Mouse (Mus musculus) cerebellum, adult 18-20 months (tissue): ENCODE data around the gene Ppp1r16b.
"Not testable (repeated sequence)": the region's sequence is repeated elsewhere in the genome, so short reads cannot be mapped to it uniquely, and the experiment has no call there.

Experiments
- DNase-seq, 2 experiments: peaks; one replicate each; pipeline ENCODE4 v3.0.0; 2021

Ppp1r16b gene

DNA sequence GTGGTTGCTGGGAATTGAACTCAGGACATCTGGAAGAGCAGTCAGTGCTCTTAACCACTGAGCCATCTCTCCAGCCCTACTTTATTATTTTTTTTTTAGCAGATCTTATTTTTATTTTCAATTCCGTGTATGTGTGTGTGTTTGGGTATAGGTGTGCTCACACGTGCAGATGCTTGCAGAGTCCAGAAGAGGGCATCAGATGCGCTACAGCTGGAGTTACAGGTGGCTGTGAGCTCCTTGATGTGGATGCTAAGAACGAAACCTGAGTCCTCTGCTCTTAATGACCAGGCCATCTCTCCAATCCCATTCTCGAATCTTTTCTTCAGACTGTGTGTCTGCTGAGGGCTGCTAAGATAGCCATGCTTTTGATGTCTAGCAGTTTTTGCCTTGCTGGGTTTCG is 61.1 kb downstream of the Ppp1r16b start:
- no peak for DNase-seq

DNA sequence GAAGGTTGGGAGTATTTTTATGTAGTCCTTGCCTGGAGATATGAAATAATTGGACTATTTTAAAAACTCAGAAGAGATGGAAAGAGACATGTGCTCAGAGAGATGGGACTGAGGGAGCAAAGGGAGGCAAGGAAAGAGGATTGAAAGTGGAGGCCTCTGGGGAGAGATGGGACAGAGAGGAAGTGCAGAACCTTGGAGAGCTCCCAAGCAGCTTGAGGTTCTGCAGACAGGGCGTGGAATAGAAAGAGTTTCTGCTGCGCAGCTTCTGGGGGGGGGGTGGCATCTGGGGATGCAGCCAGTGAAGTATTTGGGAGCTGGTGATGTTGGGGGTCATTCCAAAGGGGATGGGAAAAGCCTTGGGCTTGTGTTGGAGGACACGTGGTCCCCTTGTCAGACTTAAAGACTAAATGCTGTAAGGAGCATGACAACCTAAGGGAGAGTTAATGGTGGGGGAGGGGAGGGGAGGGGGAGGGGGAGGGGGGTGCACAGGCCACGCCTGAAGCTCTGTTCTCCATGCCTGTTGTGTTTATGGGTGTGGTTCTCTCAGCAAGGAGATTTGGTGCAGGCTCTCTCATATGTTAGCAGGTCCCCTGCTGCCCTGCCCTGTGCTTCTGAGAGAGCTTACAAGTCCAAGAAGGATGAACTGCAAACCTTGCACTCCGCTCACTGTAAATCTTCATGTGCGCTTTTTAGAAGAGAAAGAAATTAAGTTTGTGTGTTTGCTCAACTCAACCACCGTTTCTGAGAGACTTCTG is 63.0 kb downstream of the Ppp1r16b start:
- DNase-seq = no peak

DNA sequence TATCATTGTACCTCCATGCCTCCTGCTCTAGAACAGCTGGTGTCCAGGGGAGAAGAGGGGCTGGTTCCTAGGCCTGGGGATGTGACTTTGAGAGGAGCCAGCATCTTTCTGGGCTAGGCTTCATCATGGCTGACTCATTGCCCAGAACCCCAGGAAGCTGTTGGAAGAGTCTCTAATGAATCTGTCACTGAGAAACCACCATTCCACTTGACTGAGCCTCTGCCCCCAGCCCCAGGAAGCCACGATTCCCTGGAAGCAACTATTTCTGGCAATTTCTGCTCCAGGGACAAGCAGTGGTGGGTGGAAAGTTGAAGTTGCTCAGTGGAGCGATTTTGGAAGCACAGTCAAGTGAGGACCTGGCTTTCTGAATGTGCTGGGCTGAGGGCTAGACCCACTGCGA is 65.7 kb downstream of the Ppp1r16b start:
- DNase-seq = no peak

DNA sequence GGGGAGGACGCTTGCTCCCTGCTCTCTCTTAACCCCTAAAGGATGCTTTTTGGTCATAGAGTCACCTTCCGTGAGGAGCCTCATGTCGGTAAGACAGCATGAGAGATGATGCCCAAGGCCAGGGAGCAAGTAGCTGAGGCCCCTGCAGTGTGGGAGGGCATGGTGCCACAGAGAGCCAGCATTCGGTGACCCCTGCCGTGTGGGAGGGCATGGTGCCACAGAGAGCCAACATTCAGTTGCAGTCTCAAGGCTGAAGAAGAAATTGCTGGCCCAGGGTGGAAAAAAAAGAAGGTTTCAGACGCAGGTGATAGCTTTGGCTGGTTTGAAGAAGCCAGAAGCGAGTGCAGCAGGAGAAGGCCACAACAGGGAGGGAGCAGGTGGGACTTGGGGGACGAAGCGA is 67.3 kb downstream of the Ppp1r16b start:
- DNase-seq = no peak

DNA sequence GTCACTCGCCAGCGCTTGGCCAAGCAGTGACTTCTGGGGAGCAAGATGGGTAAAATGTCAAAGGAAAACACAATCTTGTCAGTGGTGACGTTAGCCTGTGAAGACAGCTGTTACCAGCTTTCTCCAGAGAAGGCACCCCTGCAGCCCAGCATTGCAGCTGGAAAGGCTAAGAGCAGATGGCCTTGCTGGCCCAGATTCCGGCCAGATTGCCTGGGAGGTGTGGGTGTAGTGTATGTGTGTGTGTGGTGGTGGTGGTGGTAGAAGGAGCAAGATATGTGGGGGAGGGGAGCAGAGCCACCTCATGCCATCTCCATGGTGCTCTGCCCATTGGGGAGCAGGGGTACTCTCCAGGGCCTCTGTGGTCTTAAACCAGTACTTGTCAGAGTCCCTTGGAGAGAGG is 67.9 kb downstream of the Ppp1r16b start:
- DNase-seq = no peak

DNA sequence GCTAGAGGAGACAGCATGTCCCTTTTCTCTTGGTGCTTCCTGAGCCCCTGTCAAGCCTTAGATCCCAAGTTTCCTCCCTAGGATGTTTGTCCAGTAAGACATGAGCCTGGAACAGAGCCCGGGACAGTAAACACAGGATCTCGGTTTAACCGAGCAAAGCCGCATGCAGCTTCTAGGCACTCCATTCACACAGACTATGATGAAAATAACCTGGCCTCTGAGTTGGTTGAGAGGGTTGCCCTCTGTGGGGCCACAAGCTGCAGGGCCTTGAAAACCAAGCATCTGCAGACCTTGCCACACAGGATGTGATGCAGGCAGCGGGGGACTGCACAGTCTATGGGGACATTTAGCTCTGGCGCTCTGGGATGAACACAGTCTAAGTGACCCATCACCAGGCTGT is 68.7 kb downstream of the Ppp1r16b start:
- no peak for DNase-seq

DNA sequence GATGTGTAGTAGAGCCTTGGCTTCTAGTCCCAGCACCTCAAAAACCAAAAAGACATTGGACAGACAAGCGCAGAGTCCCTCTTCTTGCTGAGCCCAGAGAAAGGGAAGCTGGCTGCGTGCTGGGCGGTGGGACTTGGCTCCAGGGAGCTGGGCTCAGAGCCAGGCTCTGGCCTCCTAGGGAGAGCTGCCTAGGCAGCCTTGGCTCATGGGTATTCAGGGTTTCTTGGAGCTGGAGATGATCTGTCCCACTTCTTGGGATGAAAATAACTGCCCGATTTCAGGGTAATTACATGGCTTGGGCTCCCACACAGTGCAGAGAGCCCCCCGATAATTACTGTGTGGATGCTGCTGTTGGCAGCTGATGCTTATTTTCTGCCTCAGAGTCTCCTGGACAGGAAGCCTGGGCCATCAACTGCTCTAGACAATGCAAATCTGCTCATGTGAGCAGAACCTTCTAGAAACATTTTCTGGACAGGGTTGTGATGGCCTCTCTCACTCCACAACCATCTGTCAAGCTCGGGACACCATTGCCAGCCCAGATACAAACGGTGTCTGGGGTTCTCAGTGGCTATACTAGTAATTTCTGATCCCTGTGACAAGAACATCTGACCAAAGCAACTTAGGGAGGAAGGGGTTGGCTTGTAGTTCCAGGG is 69.4 kb downstream of the Ppp1r16b start:
- DNase-seq = no peak

DNA sequence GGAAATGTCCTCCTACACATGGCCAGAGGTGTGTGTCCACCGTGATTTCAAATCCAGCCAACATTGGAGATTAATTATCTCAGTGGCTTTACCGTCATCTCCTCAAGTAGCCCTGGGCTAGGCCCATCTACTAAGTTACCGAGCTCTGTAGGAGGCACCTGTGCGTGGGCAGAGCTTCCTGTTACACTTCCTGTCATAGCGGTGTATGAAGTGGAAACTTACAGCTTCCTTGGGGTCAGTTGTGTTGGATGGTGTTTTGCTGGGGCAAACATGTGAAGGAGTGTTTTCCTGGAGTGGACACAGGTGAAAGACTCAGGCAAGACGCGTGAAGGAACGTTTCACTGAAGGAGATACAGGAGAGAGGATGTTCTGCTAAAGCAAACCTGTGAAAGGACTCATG is 70.1 kb downstream of the Ppp1r16b start:
- no peak for DNase-seq

DNA sequence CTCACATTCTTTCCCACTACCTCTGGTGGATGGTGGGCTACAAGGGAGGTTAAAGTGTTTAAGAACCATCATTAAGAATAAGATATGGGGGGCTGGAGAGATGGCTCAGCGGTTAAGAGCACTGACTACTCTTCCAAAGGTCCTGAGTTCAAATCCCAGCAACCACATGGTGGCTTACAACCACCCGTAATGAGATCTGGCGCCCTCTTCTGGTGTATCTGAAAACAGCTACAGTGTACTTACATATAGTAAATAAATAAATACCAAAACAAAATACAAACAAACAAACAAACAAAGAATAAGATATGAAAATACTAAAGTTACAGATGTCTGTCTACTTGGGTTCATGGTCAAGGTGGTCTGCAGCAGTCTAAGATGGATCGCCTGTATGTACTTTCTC is 71.0 kb downstream of the Ppp1r16b start:
- not testable (repeated sequence) for DNase-seq

DNA sequence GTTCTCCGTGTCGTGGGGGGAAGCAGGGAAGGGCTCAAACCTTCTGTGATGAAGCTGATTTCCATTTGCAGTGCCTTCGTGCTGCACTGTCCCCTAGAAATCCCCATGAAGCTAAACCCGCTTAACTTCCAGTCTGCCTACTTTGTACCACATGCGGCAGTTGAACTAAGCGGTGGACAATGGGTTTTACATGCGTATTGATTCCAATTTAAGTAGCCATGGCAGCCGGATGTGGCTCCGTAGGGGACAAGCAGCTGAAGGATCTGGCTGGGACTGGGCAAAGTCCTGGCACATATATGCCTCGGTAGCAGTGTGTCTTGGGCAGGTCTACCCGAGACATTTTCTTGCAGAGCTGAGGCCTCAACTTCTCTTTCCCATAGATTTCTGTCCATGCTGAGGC is 73.4 kb downstream of the Ppp1r16b start:
- DNase-seq = no peak

DNA sequence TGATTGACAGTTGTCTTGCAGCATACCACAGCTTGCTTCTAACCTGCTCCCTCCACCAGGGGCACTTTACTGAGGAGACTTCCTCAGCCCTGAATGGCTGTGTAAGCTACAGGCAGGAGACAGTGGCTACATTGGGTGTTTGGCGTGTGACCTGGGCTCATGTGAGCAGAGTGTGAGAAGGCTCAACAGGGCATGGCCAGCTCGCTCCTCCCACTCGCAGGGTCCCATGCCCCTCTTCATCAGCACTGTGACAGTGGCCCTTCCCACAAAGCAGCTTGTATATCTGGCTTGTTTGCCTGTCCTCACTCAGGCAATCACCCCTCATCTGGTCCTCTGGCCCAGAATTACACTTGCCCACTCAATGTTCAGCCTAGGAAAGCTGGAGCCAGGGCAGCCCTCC is 73.9 kb downstream of the Ppp1r16b start:
- no peak for DNase-seq

DNA sequence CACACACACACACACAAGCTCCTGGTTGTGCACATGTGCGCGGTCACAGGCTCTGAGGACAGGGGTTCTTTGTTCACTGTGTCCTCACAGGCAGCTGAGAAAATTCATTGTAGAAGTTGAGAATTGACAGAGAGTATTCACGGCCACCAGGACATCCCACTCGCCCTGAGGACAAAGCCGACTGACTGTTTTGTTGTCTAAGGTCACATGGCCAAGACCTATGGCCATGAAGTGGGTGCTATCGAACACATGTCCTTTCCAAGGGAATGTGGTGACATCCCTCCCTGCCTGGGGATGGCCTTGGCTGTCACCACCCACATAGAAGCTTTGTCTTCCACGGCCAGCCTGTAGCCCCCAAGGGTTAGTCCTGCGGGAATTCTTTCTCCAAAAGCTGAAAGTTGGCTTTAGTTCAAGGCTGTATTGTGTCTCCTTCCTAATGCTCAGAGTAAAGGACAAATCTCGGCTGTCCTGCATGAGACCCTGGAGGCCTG is 75.9 kb downstream of the Ppp1r16b start:
- DNase-seq = no peak

DNA sequence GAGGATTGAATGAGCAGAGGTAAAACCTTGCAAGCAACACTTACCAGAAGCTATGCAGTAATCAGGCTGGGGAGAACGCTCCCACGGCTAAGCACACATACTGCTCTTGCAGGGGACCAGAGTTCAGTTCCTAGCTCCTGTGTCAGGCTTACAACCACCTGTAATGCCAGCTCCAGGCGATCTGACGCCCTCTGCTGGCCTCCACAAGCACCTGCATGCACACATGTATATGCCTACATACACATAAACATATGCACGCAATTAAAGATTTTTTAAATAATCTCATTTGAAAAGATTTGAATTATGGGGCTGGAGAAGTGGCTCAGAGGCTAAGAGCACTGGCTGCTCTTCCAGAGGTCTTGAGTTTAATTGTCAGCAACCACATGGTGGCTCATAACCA is 77.2 kb downstream of the Ppp1r16b start:
- no peak for DNase-seq

DNA sequence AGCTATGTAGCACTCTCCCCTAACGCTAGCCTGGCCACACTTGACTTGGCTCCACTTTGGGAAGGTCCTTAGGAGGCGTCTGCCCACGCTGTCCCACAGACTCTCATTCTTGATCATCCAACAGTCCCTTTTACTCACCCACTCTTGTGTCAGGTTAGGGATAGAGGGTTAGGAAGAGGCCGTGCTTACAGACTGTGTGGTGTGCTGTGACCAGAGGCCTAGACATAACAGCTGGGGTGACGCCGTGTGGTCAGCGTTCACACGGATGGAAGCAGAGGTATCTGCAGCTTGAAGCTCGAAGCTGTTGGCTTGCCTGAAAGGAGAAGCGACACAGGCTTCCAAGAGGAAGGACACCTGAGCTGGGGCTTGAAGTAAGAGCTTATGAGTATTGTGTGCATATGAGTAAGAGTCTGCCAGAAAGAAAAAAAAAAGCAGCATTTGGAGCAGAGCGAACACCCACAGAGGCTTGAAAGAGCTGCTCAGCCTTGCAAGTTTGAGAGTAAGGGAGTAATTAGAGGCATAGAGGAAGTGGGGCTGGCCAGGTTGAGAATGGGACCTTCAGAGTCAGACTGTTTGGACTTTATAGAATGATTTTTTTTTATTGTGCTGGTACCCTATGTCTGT is 78.4 kb downstream of the Ppp1r16b start:
- DNase-seq = no peak

DNA sequence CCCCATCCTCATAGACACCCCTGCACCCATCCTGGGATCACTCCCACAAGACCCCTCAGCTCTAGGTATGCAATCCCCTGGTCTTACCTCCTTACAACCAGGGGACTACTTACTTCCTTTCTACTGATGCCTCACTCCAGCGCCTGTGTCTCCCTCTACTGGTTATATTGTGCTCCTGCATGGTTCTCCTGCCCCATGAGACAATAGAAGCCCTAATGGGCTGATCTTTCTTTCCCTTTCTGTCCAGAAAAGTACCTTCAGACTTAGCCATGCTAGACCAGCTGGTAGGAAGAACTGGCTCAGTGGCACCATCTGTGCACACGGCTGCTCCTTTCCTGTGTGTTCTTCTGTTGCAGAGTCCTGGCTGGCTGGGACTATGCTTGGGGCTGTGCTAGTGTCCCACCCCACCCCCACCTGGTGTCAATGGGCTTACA is 79.9 kb downstream of the Ppp1r16b start:
- no peak for DNase-seq

DNA sequence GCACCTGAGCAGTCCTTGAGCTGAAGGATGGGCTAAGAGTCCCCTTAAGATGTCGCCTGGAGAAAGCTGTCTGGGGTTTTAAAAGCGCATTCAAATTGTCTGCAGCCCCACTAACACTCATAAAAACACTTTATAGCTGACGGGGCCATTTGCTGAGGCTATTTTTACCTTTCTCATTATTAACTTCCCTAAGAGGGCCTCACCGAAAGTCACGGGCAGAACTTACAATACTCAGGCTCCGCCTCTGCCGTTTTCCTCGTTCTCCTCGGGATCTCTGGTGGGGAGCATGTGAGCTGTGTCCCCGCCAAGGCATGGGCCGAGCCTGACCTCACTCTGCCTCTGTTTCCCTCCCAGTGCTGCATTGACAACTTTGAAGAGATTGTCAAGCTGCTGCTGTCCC is 81.0 kb downstream of the Ppp1r16b start:
- no peak for DNase-seq

DNA sequence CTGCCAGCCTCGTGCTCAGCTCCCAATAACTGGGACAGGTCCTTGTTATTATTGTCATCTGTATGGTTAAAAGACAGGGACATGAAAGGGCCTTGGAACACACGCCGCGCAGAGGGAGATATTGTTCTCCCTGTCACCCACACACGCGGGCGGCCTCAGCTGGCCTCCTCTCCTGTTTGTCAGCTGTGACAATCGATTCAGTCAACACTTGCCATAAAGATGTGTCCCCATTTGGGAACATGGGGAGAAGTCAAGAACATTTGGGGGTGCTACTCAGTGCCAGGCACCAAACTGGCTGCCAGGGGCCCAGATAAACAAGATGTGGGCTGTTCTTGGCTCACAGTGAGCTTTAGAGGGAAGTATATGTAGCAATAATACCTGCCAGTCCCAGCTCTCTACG is 84.2 kb downstream of the Ppp1r16b start:
- DNase-seq = no peak

DNA sequence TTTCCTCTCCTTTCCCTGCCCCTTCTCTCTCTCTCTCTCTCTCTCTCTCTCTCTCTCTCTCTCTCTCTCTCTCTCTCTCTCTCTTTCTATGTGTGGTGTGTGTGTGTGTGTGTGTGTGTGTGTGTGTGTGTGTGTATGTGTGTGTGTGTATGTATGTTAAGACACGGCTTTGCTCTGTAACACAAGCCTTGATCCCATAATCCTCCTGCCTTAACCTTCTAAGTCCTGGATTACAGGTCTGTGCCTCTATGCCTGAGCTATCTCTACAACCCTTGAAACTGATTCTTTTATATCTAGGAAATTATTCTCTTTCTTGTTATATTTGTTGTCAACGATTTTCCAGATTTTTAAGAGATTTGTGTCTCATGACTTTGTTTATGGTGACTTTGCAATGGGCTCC is 95.0 kb downstream of the Ppp1r16b start:
- no peak for DNase-seq

DNA sequence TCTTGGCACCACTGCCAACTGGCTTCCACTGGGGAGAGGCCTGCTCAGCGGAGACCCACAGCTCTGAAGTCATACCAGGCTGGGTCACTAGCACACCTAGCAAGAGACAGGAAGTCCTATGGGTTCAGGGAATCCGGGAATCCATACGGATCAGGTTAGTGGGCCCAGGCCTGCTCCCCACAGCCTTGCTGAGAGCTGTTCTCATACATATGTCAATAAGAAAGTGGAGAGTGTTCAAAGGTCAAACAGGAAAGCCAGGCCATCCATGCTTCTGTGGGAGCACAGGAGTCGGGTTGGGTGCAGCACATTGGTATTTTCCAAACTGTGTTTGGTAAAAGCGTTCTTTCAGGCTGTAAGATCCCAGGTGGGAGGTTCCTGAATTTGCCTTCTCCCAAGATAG is 97.1 kb downstream of the Ppp1r16b start:
- DNase-seq = no peak

DNA sequence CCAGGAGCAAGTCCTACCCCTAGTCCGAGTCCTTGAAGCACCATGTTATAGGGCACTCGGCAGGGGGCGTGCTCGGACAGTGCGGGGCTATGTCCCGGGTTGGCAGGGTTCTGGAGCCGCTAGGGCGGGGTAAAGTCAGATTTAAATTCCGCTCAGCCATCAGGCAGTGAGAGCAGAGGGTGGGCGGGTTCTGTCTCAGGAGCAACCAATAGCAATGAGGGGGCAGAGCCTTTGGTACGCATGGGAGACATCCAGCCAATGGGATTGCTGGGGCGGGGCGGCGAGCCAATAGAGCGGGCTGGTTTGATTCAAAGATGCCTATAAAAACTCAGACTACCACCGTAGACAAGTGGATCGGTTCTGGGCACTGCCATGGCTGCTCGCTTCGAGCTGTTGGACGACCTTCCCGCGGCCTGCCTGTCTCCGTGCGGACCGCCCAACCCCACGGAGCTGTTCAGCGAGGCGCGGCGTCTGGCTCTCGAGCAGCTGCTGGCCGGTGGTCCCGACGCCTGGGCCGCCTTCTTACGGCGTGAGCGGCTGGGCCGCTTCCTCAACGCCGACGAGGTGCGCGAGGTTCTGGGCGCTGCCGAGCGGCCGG is 102.6 kb downstream of the Ppp1r16b start, which contains the start of gene Fam83d:
TSS of gene Fam83d (plus strand) at position 352 of the 598 bp plus-strand sequence.
- DNase-seq = peak; percentile 66 to 76

DNA sequence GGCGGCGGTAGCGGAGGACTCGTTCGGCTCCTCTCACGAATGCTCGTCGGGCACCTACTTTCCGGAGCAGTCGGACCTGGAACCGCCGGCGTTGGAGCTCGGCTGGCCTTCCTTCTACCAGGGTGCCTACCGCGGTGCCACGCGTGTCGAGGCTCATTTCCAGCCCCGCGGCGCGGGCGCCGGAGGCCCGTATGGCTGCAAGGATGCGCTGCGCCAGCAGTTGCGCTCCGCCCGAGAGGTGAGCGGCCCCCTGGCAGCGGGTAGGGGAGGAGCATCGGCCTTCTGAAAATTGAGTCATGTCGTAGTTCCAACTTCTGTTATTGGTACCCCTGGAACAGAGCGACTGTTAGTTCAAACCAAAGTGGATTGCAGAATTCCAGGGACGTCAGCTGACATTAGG is 103.2 kb downstream of the Ppp1r16b start:
- DNase-seq = peak in 1 of 2 experiments; percentile 20

DNA sequence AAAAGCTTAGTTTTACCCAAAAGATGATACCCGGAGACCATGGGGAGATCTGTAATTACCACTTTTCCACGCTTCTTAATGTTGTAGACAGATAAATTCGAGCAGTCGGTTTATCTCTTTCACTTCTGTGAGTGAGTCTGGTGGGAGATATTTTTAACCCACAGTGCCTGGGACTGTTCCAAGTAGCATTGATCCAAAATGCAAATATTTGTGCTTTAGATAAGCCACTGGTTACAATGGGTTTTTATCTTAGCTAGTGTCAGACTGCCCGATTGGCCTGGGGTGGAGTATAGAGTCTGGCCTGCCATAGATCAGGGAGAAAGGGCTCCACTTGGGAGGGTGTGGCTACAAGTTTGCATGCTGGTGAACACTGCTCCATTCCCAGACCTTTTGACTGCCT is 103.6 kb downstream of the Ppp1r16b start:
- DNase-seq = no peak

DNA sequence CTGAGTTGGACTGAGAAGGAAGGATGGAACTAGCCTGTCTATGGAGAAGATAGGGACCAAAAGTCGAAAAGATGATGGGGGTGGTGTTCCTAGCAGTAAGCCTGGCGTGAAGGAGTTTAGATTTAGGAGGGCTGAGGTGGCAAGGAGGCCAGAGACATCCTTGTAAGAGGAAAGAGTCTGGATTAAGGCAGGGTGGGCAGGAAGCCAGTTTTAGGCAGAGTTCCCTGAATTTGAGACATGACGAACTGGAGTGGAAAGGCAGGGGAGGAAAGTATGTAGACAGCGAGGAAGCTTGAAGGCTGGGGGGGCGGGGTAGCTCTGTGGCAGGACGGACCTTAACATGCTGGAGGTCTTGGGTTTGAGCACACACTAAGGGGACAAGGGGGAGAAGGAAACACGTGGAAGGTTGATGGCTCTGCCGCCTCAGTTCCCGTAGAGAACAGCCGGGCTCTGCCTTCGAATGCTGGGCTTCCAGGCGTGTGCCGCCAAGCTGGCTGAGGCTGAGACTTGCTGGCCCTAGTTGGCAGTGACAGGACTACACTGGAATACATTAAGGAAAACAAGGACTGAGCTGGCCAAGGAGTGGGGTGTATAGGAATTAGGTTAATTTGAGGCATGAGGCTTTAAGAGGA is 105.0 kb downstream of the Ppp1r16b start:
- no peak for DNase-seq
